Mouse (Mus musculus): Measurements from ENCODE around the gene Sqor.

Gene Sqor
- long read RNA-seq, experiment 1, transcript Sqor-201 (10 exons, 1,804 nt): major isoform, 44 of 55 reads
- long read RNA-seq, experiment 1, partial matches to known transcripts: 8 of 55 reads
- long read RNA-seq, experiment 1, other reads (novel, unspliced or antisense): 3 of 55 reads
- long read RNA-seq, experiment 2, transcript Sqor-201 (10 exons, 1,804 nt): major isoform, 39 of 48 reads
- long read RNA-seq, experiment 2, partial matches to known transcripts: 6 of 48 reads
- long read RNA-seq, experiment 2, other reads (novel, unspliced or antisense): 3 of 48 reads

GRCm38 (mm10) chr2:122765071-122765793, at the start of gene Sqor:
Gene Sqor, plus strand, starts transcription at chr2:122765237.
- intact Hi-C loops (cut with DNase I): no loop called here

GRCm38 (mm10) chr2:122716301-122716842, 48.7 kb upstream of the Sqor start:
- intact Hi-C loops (cut with DNase I): no loop called here

GRCm38 (mm10) chr2:122719232-122719631, 45.8 kb upstream of the Sqor start:
- intact Hi-C loops (cut with DNase I): no loop called here

GRCm38 (mm10) chr2:122720564-122720963, 44.5 kb upstream of the Sqor start:
- intact Hi-C loops (cut with DNase I): no loop called here

GRCm38 (mm10) chr2:122725604-122726003, 39.4 kb upstream of the Sqor start:
- intact Hi-C loops (cut with DNase I): no loop called here

GRCm38 (mm10) chr2:122731456-122731855, 33.6 kb upstream of the Sqor start:
- intact Hi-C loops (cut with DNase I): no loop called here

- intact Hi-C loops (cut with DNase I): loop anchor here (2.0 kb wide), 1 partner anchor 35 kb away; the partner anchor contains the start of gene Slc30a4
Measured at GRCm38 (mm10) chr2:122737894-122738830, 26.9 kb upstream of the Sqor start, which contains the start of gene Bloc1s6. Gene Bloc1s6, plus strand, starts transcription at chr2:122738503.

- intact Hi-C loops (cut with DNase I): loop anchor here (2.0 kb wide), 1 partner anchor 36 kb away; the partner anchor contains the start of gene Slc30a4
Measured at GRCm38 (mm10) chr2:122739023-122739422, 26.0 kb upstream of the Sqor start.

- intact Hi-C loops (cut with DNase I): no loop called here
Measured at GRCm38 (mm10) chr2:122746461-122746860, 18.6 kb upstream of the Sqor start.

- intact Hi-C loops (cut with DNase I): loop anchor here (10.0 kb wide), 2 partner anchors 89 to 119 kb away; partner anchors contain the start of gene AA467197
Measured at GRCm38 (mm10) chr2:122753739-122754343, 11.2 kb upstream of the Sqor start.

GRCm38 (mm10) chr2:122759791-122760190, 5.2 kb upstream of the Sqor start:
- intact Hi-C loops (cut with DNase I): loop anchor here (5.0 to 10.0 kb wide), 3 partner anchors 95 to 197 kb away; partner anchors contain the start of gene AA467197

- intact Hi-C loops (cut with DNase I): no loop called here
Measured at GRCm38 (mm10) chr2:122762991-122763390, 2.0 kb upstream of the Sqor start.

GRCm38 (mm10) chr2:122764526-122764925, 511 bp upstream of the Sqor start:
- intact Hi-C loops (cut with DNase I): no loop called here

GRCm38 (mm10) chr2:122765794-122766145, 733 bp downstream of the Sqor start:
- intact Hi-C loops (cut with DNase I): no loop called here

- intact Hi-C loops (cut with DNase I): no loop called here
Measured at GRCm38 (mm10) chr2:122771002-122771401, 6.0 kb downstream of the Sqor start.

GRCm38 (mm10) chr2:122772899-122773298, 7.9 kb downstream of the Sqor start:
- intact Hi-C loops (cut with DNase I): no loop called here

- intact Hi-C loops (cut with DNase I): no loop called here
Measured at GRCm38 (mm10) chr2:122775491-122775890, 10.5 kb downstream of the Sqor start.

GRCm38 (mm10) chr2:122776823-122777222, 11.8 kb downstream of the Sqor start:
- intact Hi-C loops (cut with DNase I): no loop called here

GRCm38 (mm10) chr2:122779967-122780366, 14.9 kb downstream of the Sqor start:
- intact Hi-C loops (cut with DNase I): no loop called here

- intact Hi-C loops (cut with DNase I): no loop called here
Measured at GRCm38 (mm10) chr2:122780447-122780846, 15.4 kb downstream of the Sqor start.

All from adrenal gland (tissue).